ENCODE assay signal across 8 mouse cellular contexts in genomic region chr1:91413536-91413897, GRCm38 (mm10). TPM values are rescaled to one million over a fixed set of nuclear protein-coding genes. Genes with fewer than 3 reads are reported as not detected.
DNase-seq lines count a peak whose midpoint lies in the region; ATAC-seq and TF ChIP-seq lines count a peak whose summit lies in the region.

No protein-coding gene starts in this region.

- under 1% methylated on average over 14 of the region's 14 CpGs for WGBS in heart, embryonic 10.5 days
- 0% methylated on average over 14 of the region's 14 CpGs for WGBS in hindbrain, embryonic 13.5 days
- WGBS in liver, embryonic 12.5 days (ENCODE audit: insufficient replicate concordance), result under 1% methylated on average over 14 of the region's 14 CpGs

- TF ChIP-seq CTCF in MEL (IDR thresholded peaks at IDR 0.05 in 2 of 3, conservative IDR thresholded peaks at IDR 0.05 in 1 of 3; ENCODE audit: control insufficient read depth in 1 of 3, insufficient read depth in 1 of 3, low read depth in 2 of 3, low read length in 3 of 3, poor library complexity in 1 of 3, severe bottlenecking in 1 of 3), result no peak

- no peak for TF ChIP-seq RAD21 in MEL (IDR thresholded peaks at IDR 0.05; ENCODE audit: low read depth, low read length)

- H3K4me2 ChIP-seq in hindbrain, embryonic 13.5 days, result peak overlapping the region; percentile 95
- H3K4me2 ChIP-seq in liver, embryonic 12.5 days, result peak overlapping the region; percentile 97

- peaks cover 9% of the 10 kb centered on the region; the same call in 1 of the 2 replicates for H3K36me3 ChIP-seq in heart, embryonic 10.5 days
- no peaks in the 10 kb centered on the region for H3K36me3 ChIP-seq in MEL (ENCODE audit: control insufficient read depth in 1 of 2, insufficient read depth in 2 of 2, low read length in 2 of 2)
- H3K36me3 ChIP-seq in hindbrain, embryonic 13.5 days, result peaks cover 22% of the 10 kb centered on the region
- no peaks in the 10 kb centered on the region; the same call in 1 of the 2 replicates for H3K36me3 ChIP-seq in liver, embryonic 12.5 days

- 0 out of 2 replicates have a peak, but pooled peaks cover 3% of the 10 kb centered on the region for H3K27me3 ChIP-seq in heart, embryonic 10.5 days (ENCODE audit: insufficient read depth, poor library complexity, severe bottlenecking)
- H3K27me3 ChIP-seq in MEL (ENCODE audit: control insufficient read depth in 1 of 2, insufficient read depth in 2 of 2, low read length in 2 of 2), result no peaks in the 10 kb centered on the region
- H3K27me3 ChIP-seq in hindbrain, embryonic 13.5 days, result no peaks in the 10 kb centered on the region
- H3K27me3 ChIP-seq in liver, embryonic 12.5 days (replicated peaks), result peaks cover 22% of the 10 kb centered on the region

- H3K4me1 ChIP-seq in heart, embryonic 10.5 days, result peaks cover 44% of the 10 kb centered on the region
- peaks cover 0 to 4% of the 10 kb centered on the region in 2 experiments; a peak in 2 of 4 replicates for H3K4me1 ChIP-seq in MEL (ENCODE audit: control insufficient read depth in 1 of 2, insufficient read depth in 2 of 2, low read length in 2 of 2)
- H3K4me1 ChIP-seq in hindbrain, embryonic 13.5 days (replicated peaks), result peaks cover 43% of the 10 kb centered on the region
- H3K4me1 ChIP-seq in liver, embryonic 12.5 days, result peaks cover 26% of the 10 kb centered on the region

- DNase-seq in heart, embryonic 10.5 days (ENCODE audit: low spot score), result no peak
- no peak for DNase-seq in heart, adult 18-20 months
- DNase-seq in MEL (ENCODE audit: low read depth, low spot score), result no peak
- DNase-seq in embryo, embryonic 10 days (ENCODE audit: low spot score), result no peak
- no peak for DNase-seq in adrenal gland, adult 2 months

- H3K79me2 ChIP-seq in MEL (ENCODE audit: control insufficient read depth, insufficient read depth, low read length, poor library complexity), result peaks cover 3% of the 10 kb centered on the region

- H3K9me3 ChIP-seq in heart, embryonic 10.5 days, result no peaks in the 10 kb centered on the region
- no peaks in the 10 kb centered on the region for H3K9me3 ChIP-seq in MEL (replicated peaks; ENCODE audit: insufficient read depth, low read length)
- H3K9me3 ChIP-seq in hindbrain, embryonic 13.5 days, result no peaks in the 10 kb centered on the region
- H3K9me3 ChIP-seq in liver, embryonic 12.5 days (replicated peaks), result no peaks in the 10 kb centered on the region

- ATAC-seq in hindbrain, embryonic 13.5 days (ENCODE audit: low FRiP score), result no peak
- no peak; the same call in 1 of the 2 replicates for ATAC-seq in liver, embryonic 12.5 days
- ATAC-seq in cerebellum, adult (ENCODE audit: insufficient number of reproducible peaks, low FRiP score, low TSS enrichment), result no peak

- no peak; a peak in 1 of 4 replicates for TF ChIP-seq POLR2A in MEL (IDR thresholded peaks at IDR 0.05; ENCODE audit: control insufficient read depth in 1 of 2, insufficient read depth in 1 of 2, low read depth in 1 of 2, low read length in 2 of 2, poor library complexity in 1 of 2)

- peak overlapping the region; percentile 75 for H3K4me3 ChIP-seq in heart, embryonic 10.5 days
- H3K4me3 ChIP-seq in MEL (ENCODE audit: control insufficient read depth in 1 of 2, insufficient read depth in 1 of 2, low read depth in 2 of 2, low read length in 2 of 2), result peak overlapping the region; percentile 85
- peak overlapping the region; percentile 83 for H3K4me3 ChIP-seq in hindbrain, embryonic 13.5 days
- peak overlapping the region; percentile 77 for H3K4me3 ChIP-seq in liver, embryonic 12.5 days

- peak overlapping the region; percentile 92 for H3K27ac ChIP-seq in heart, embryonic 10.5 days
- H3K27ac ChIP-seq in MEL (ENCODE audit: control insufficient read depth, low read depth, low read length), result peak overlapping the region; percentile 18
- peak overlapping the region; percentile 96 for H3K27ac ChIP-seq in hindbrain, embryonic 13.5 days
- peak overlapping the region; percentile 64 for H3K27ac ChIP-seq in liver, embryonic 12.5 days

- TF ChIP-seq EP300 in MEL (IDR thresholded peaks at IDR 0.05; ENCODE audit: low read depth in 1 of 2, low read length in 2 of 2), result no peak

- H3K9ac ChIP-seq in MEL (ENCODE audit: control insufficient read depth, low read depth, low read length, poor library complexity, severe bottlenecking), result peak overlapping the region; percentile 68
- peak overlapping the region; percentile 92 for H3K9ac ChIP-seq in hindbrain, embryonic 13.5 days
- peak overlapping the region; percentile 81 for H3K9ac ChIP-seq in liver, embryonic 12.5 days

TF ChIP-seq in MEL, 35 proteins besides CTCF, POLR2A, EP300 and RAD21:
- TF ChIP-seq MXI1 (IDR thresholded peaks at IDR 0.05; ENCODE audit: low read depth, low read length) (no peak), USF1 (IDR thresholded peaks at IDR 0.05; ENCODE audit: low read depth, low read length) (no peak), BHLHE40 (IDR thresholded peaks at IDR 0.05; ENCODE audit: borderline replicate concordance, low read depth, low read length) (no peak), TBP (IDR thresholded peaks at IDR 0.05; ENCODE audit: low read depth, low read length) (no peak), MAFK (IDR thresholded peaks at IDR 0.05; ENCODE audit: borderline replicate concordance, low read depth, low read length) (no peak), E2F4 (IDR thresholded peaks at IDR 0.05; ENCODE audit: borderline replicate concordance, low read depth, low read length) (no peak), POLR2AphosphoS2 (IDR thresholded peaks at IDR 0.05; ENCODE audit: low read length) (no peak), JUND (IDR thresholded peaks at IDR 0.05; ENCODE audit: low read depth, low read length) (no peak), ZC3H11A (IDR thresholded peaks at IDR 0.05; ENCODE audit: low read depth, low read length) (no peak), MYC (IDR thresholded peaks at IDR 0.05; ENCODE audit: low read depth, low read length) (no peak), ELF1 (IDR thresholded peaks at IDR 0.05; ENCODE audit: low read depth, low read length) (no peak), MEF2A (IDR thresholded peaks at IDR 0.05; ENCODE audit: extremely low read depth, insufficient replicate concordance, low read depth, low read length, poor library complexity, severe bottlenecking) (no peak), KAT2A (conservative IDR thresholded peaks at IDR 0.05; ENCODE audit: low read depth, low read length) (no peak), TCF12 (IDR thresholded peaks at IDR 0.05; ENCODE audit: low read depth, low read length) (no peak)

RNA-seq across cellular contexts. Expression of gene Hes6, which starts 0.3 kb away (rescaled TPM):
- polyA plus RNA-seq in heart, embryonic 10.5 days (2016; fragmentation: Nextera tagmentation; extraction: Ambion mirVana), result 70.6 and 74.2 TPM in 2 replicates
- 10 to 100 TPM; 21.6 to 23.0 TPM for total RNA-seq in heart, adult 18-20 months (2021)
- 33.8 and 38.8 TPM in 2 replicates for total RNA-seq in MEL (2012; rRNA removed)
- polyA plus RNA-seq in MEL (2012; ENCODE audit: insufficient read depth in 1 of 2, insufficient read length in 2 of 2, low read depth in 1 of 2, low replicate concordance in 2 of 2, missing spikeins in 1 of 2), result 10 to 100 TPM in 1 of 2 experiments, not detected in 1; 47.9 TPM
- 207 and 235 TPM in 2 replicates for polyA plus RNA-seq in hindbrain, embryonic 13.5 days (2015; fragmentation: Nextera tagmentation; extraction: Ambion mirVana)
- 31.9 and 32.4 TPM in 2 replicates for polyA plus RNA-seq in liver, embryonic 12.5 days (2016; fragmentation: Nextera tagmentation; extraction: Ambion mirVana)
- 100 to 1,000 TPM; 190 to 273 TPM for total RNA-seq in adrenal gland, adult 2 months (2021)
- 252 and 309 TPM in 2 replicates for polyA plus RNA-seq in adrenal gland, adult 2 months (2012; rRNA removed)

RNA-seq across cellular contexts. Expression of gene Ilkap, which starts 14.9 kb away (rescaled TPM):
- 132 and 152 TPM in 2 replicates for polyA plus RNA-seq in heart, embryonic 10.5 days (2016; fragmentation: Nextera tagmentation; extraction: Ambion mirVana)
- 10 to 100 TPM; 46.9 to 51.0 TPM for total RNA-seq in heart, adult 18-20 months (2021)
- total RNA-seq in MEL (2012; rRNA removed), result 110 and 131 TPM in 2 replicates
- 100 to 1,000 TPM in 1 of 2 experiments, not detected in 1; 145 TPM for polyA plus RNA-seq in MEL (2012; ENCODE audit: insufficient read depth in 1 of 2, insufficient read length in 2 of 2, low read depth in 1 of 2, low replicate concordance in 2 of 2, missing spikeins in 1 of 2)
- polyA plus RNA-seq in hindbrain, embryonic 13.5 days (2015; fragmentation: Nextera tagmentation; extraction: Ambion mirVana), result 144 and 147 TPM in 2 replicates
- 107 TPM in 2 replicates for polyA plus RNA-seq in liver, embryonic 12.5 days (2016; fragmentation: Nextera tagmentation; extraction: Ambion mirVana)
- 10 to 100 TPM; 88.8 to 94.7 TPM for total RNA-seq in adrenal gland, adult 2 months (2021)
- 121 and 122 TPM in 2 replicates for polyA plus RNA-seq in adrenal gland, adult 2 months (2012; rRNA removed)

RNA-seq across cellular contexts. Expression of gene Per2, which starts 45.6 kb away (rescaled TPM):
- 3.2 and 4.9 TPM in 2 replicates for polyA plus RNA-seq in heart, embryonic 10.5 days (2016; fragmentation: Nextera tagmentation; extraction: Ambion mirVana)
- total RNA-seq in heart, adult 18-20 months (2021), result 1 to 10 TPM; 4.7 to 5.6 TPM
- 3.9 and 4.3 TPM in 2 replicates for total RNA-seq in MEL (2012; rRNA removed)
- 1 to 10 TPM in 1 of 2 experiments, not detected in 1; 8.3 TPM for polyA plus RNA-seq in MEL (2012; ENCODE audit: insufficient read depth in 1 of 2, insufficient read length in 2 of 2, low read depth in 1 of 2, low replicate concordance in 2 of 2, missing spikeins in 1 of 2)
- 4.3 and 4.6 TPM in 2 replicates for polyA plus RNA-seq in hindbrain, embryonic 13.5 days (2015; fragmentation: Nextera tagmentation; extraction: Ambion mirVana)
- 2.9 and 3.1 TPM in 2 replicates for polyA plus RNA-seq in liver, embryonic 12.5 days (2016; fragmentation: Nextera tagmentation; extraction: Ambion mirVana)
- 10 to 100 TPM; 22.2 to 68.7 TPM for total RNA-seq in adrenal gland, adult 2 months (2021)
- 24.7 and 40.0 TPM in 2 replicates for polyA plus RNA-seq in adrenal gland, adult 2 months (2012; rRNA removed)

RNA-seq across cellular contexts. Expression of gene Erfe, which starts 47.3 kb away (rescaled TPM):
- 2.2 TPM in 2 replicates for polyA plus RNA-seq in heart, embryonic 10.5 days (2016; fragmentation: Nextera tagmentation; extraction: Ambion mirVana)
- not detected for total RNA-seq in heart, adult 18-20 months (2021)
- total RNA-seq in MEL (2012; rRNA removed), result 4.6 and 5.5 TPM in 2 replicates
- polyA plus RNA-seq in MEL (2012; ENCODE audit: insufficient read depth in 1 of 2, insufficient read length in 2 of 2, low read depth in 1 of 2, low replicate concordance in 2 of 2, missing spikeins in 1 of 2), result 1 to 10 TPM in 1 of 2 experiments, not detected in 1; 9.1 TPM
- polyA plus RNA-seq in hindbrain, embryonic 13.5 days (2015; fragmentation: Nextera tagmentation; extraction: Ambion mirVana), result 0.22 and 0.45 TPM in 2 replicates
- 6.4 and 7.8 TPM in 2 replicates for polyA plus RNA-seq in liver, embryonic 12.5 days (2016; fragmentation: Nextera tagmentation; extraction: Ambion mirVana)
- total RNA-seq in adrenal gland, adult 2 months (2021), result 10 to 100 TPM in 1 of 2 experiments, 1 to 10 TPM in 1; 3.7 to 16.4 TPM
- 1.5 and 2.4 TPM in 2 replicates for polyA plus RNA-seq in adrenal gland, adult 2 months (2012; rRNA removed)

Comparison
In these comparisons a context has a peak if more than half of its experiments do, and no peak if none do; other contexts are left out.
1. H3K27ac ChIP-seq: peak in every context shown above with its lines; median percentile 96 in hindbrain, embryonic 13.5 days; 92 in heart, embryonic 10.5 days; 64 in liver, embryonic 12.5 days; 18 in MEL.